Mouse (Mus musculus) hindbrain, postnatal 0 days (tissue): ENCODE measurements around the gene Sbf1. TPM values are rescaled to one million over a fixed set of nuclear protein-coding genes. Genes with fewer than 3 reads are reported as not detected.

Source experiments
- ATAC-seq: fragments of 200-750 bp; cut with Nextera tagmentation; 2 replicates; pipeline ENCODE4 v1.8.0; 2017; ENCODE audit warnings: mild to moderate bottlenecking, moderate TSS enrichment, moderate library complexity
- DNase-seq: peaks from one replicate; pipeline ENCODE4 v3.0.0-alpha.2; 2015; ENCODE audit warnings: low spot score
- H3K27ac ChIP-seq: fragments of 300-500 bp; sonication (generic); 2 replicates; pipeline ENCODE4 v1.5.1; 2014; ENCODE audit warnings: mild to moderate bottlenecking
- H3K27me3 ChIP-seq: fragments of 300-500 bp; sonication (generic); 2 replicates; pipeline ENCODE4 v1.6.1; 2014; ENCODE audit warnings: low read length, mixed read lengths; ENCODE audit not compliant: insufficient read depth
- H3K36me3 ChIP-seq: fragments of 300-500 bp; sonication (generic); 2 replicates; pipeline ENCODE4 v1.6.1; 2014; ENCODE audit warnings: low read length, mixed read lengths; ENCODE audit not compliant: insufficient read depth
- H3K4me1 ChIP-seq: fragments of 300-500 bp; sonication (generic); 2 replicates; pipeline ENCODE4 v1.6.1; 2014; ENCODE audit warnings: antibody characterized with exemption, low read length, mixed read lengths; ENCODE audit not compliant: insufficient read depth
- H3K4me2 ChIP-seq: fragments of 300-500 bp; sonication (generic); 2 replicates; pipeline ENCODE4 v1.6.1; 2014; ENCODE audit warnings: low read depth, mild to moderate bottlenecking, low read length, moderate library complexity, mixed read lengths
- H3K4me3 ChIP-seq: fragments of 300-500 bp; sonication (generic); 2 replicates; pipeline ENCODE4 v1.5.1; 2014; ENCODE audit warnings: low read length
- H3K9ac ChIP-seq: fragments of 300-500 bp; sonication (generic); replicated peaks from 2 replicates; pipeline ENCODE4 v1.6.1; 2014; ENCODE audit warnings: mild to moderate bottlenecking, low read length, moderate library complexity, mixed read lengths
- H3K9me3 ChIP-seq: fragments of 300-500 bp; sonication (generic); 2 replicates; pipeline ENCODE4 v1.6.1; 2016; ENCODE audit warnings: low read length, mixed read lengths
- CTCF ChIP-seq: IDR thresholded peaks from 2 replicates; pipeline ENCODE4 v1.5.1; 2016; ENCODE audit warnings: antibody characterized with exemption, control low read depth, low read depth
- whole genome bisulfite sequencing: fragments of 180-500 bp; shearing (Covaris S2); extraction: QIAGEN DNeasy Blood & Tissue Kit; methylation state at CpG from one replicate; pipeline ENCODE4 v1.1.7; 2014; 5-methylcytosine and 5-hydroxymethylcytosine counted together
- polyA plus RNA-seq: library from polyadenylated mRNA; unstranded; fragments of >200 nt; fragmentation: Nextera tagmentation; extraction: Ambion mirVana; gene quantifications from 2 replicates; pipeline ENCODE4 v1.2.1, GENCODE M21; 2015
- total RNA-seq: library from RNA; depleted of rRNA; stranded (reverse); fragments of >200 nt; gene quantifications from 2 replicates; pipeline ENCODE4 v1.2.3, GENCODE M21; 2014

Gene Sbf1
- total and polyA plus RNA-seq, 2 experiments from 2014 or later, result 69.5 to 324 TPM

- Histone ChIP-seq H3K36me3 (no peaks in the 10 kb centered on the region), H3K27me3 (no peaks in the 10 kb centered on the region), H3K27ac (no peak overlapping the region), H3K4me2 (no peak overlapping the region), H3K9ac (no peak overlapping the region), H3K9me3 (no peaks in the 10 kb centered on the region), H3K4me3 (no peak overlapping the region), H3K4me1 (no peaks in the 10 kb centered on the region)
- no peak for TF ChIP-seq CTCF
- WGBS, result 75% methylated on average over 3 of the region's 3 CpGs
- DNase-seq, result no peak
- ATAC-seq, result no peak
Observed at GRCm38 (mm10) chr15:89340136-89340535, 25.0 kb upstream of the Sbf1 start.

DNA sequence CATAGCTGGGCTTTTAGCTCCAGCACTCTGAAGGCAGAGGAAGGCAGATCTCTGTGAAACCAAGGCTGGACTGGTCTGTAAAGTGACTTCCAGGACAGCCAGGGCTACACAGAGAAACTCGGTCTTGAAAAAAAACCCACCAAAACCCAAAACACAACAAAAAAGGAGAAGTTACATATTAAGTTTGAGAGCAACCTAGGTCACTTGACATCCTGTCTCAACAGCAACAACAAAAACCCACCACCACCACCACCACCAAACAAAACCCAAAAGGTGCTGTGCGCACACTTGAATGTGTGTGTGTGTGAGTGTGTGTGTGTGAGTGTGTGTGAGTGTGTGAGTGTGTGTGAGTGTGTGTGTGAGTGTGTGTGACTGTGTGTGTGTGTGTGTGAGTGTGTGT is 24.6 kb upstream of the Sbf1 start:
- Histone ChIP-seq H3K9ac (no peak overlapping the region), H3K27ac (no peak overlapping the region), H3K4me2 (no peak overlapping the region), H3K36me3 (no peaks in the 10 kb centered on the region), H3K4me1 (no peaks in the 10 kb centered on the region), H3K9me3 (no peaks in the 10 kb centered on the region), H3K4me3 (no peak overlapping the region), H3K27me3 (no peaks in the 10 kb centered on the region)
- no peak for TF ChIP-seq CTCF
- DNase-seq, result no peak
- ATAC-seq, result no peak
- 81% methylated on average over 2 of the region's 2 CpGs for WGBS

DNA sequence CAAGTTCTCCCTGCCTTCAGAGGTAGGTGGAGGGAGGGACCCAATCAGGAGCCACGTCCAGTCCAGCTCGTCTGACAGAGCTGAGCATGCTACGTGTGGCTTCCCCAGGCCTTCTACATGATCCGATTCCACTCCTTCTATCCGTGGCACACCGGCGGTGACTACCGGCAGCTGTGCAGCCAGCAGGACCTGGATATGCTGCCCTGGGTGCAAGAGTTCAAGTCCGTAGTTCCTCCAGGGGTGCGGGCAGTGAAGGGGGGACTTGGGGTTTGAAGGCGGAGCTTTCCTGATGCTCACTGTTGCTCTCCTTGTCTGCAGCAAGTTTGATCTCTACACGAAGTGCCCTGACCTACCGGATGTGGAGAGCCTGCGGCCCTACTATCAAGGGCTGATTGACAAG is 21.3 kb upstream of the Sbf1 start:
- Histone ChIP-seq H3K4me1 (no peaks in the 10 kb centered on the region), H3K27ac (no peak overlapping the region), H3K27me3 (no peaks in the 10 kb centered on the region), H3K9ac (no peak overlapping the region), H3K9me3 (no peaks in the 10 kb centered on the region), H3K4me2 (no peak overlapping the region), H3K36me3 (no peaks in the 10 kb centered on the region), H3K4me3 (no peak overlapping the region)
- 86% methylated on average over 14 of the region's 14 CpGs for WGBS
- no peak for ATAC-seq
- no peak for TF ChIP-seq CTCF
- no peak for DNase-seq

- Histone ChIP-seq H3K36me3 (no peaks in the 10 kb centered on the region), H3K4me1 (no peaks in the 10 kb centered on the region), H3K27me3 (no peaks in the 10 kb centered on the region), H3K4me2 (no peak overlapping the region), H3K4me3 (no peak overlapping the region), H3K27ac (no peak overlapping the region), H3K9ac (no peak overlapping the region), H3K9me3 (no peaks in the 10 kb centered on the region)
- ATAC-seq (no peak), DNase-seq (no peak)
- 87% methylated on average over 17 of the region's 17 CpGs for WGBS
- TF ChIP-seq CTCF, result no peak
Observed at GRCm38 (mm10) chr15:89334774-89335537, 19.8 kb upstream of the Sbf1 start.

DNA sequence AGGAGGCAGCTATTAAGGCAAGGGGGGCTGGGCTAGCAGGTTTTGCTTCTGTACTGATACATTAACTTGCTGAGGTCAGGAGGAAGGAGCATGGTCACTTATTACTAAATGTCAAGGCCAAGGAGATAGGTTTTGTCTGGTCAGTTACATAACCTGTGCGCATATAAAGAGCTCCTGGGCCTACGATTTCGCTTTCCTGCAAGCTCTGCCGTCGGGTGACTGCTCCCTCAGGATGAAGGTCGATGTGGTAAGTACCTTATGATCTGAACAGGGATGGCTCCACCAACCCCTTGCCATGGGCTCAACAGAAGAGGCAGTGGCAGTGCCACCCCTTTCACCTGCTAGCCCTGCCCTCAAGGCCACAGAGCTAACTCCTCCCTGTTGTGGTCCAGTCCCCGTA is 19.2 kb upstream of the Sbf1 start, which contains the start of gene Miox:
TSS of gene Miox (plus strand) at position 128 of the 400 bp plus-strand sequence.
- no peak within 1 kb of the TSS for H3K4me2 ChIP-seq
- no peaks in the 10 kb centered on the region for H3K4me1 ChIP-seq
- no peaks in the 10 kb centered on the region for H3K27me3 ChIP-seq
- no peak for TF ChIP-seq CTCF
- H3K9me3 ChIP-seq, result no peaks in the 10 kb centered on the region
- DNase-seq (no peak), ATAC-seq (no peak)
- no peak within 1 kb of the TSS for H3K27ac ChIP-seq
- WGBS, result 86% methylated on average over 7 of the region's 7 CpGs
- H3K36me3 ChIP-seq, result no peaks in the 10 kb centered on the region
- no peak within 1 kb of the TSS for H3K4me3 ChIP-seq
- no peak within 1 kb of the TSS for H3K9ac ChIP-seq

GRCm38 (mm10) chr15:89326441-89326840 is 11.3 kb upstream of the Sbf1 start:
- H3K9me3 ChIP-seq, result no peaks in the 10 kb centered on the region
- peaks cover 6% of the 10 kb centered on the region; the same call in 1 of the 2 replicates for H3K4me1 ChIP-seq

DNA sequence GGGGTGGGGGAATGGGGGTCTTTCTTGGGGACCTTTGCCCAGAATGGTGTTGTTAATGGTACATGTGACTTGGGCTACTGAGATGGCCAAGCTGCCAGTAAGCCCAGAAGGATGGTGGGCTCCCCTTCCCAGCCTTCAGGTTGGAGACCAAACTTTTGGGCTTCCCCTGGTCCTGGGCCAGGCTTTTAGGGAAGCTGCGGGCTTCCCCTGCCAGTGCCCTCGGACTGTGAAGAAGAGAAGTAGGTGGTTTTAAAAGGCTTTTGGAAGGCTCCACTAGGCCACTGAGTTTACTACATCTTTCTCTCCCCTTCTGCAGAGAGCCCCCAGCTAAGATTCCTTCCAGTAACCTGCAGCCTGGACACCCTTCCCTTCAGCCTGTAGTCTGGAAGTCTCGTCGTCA is 8.5 kb upstream of the Sbf1 start:
- Histone ChIP-seq H3K4me3 (no peak overlapping the region), H3K27me3 (no peaks in the 10 kb centered on the region), H3K27ac (no peak overlapping the region), H3K36me3 (no peaks in the 10 kb centered on the region), H3K9me3 (no peaks in the 10 kb centered on the region), H3K4me1 (peaks cover 6% of the 10 kb centered on the region; the same call in 1 of the 2 replicates), H3K4me2 (no peak overlapping the region), H3K9ac (no peak overlapping the region)
- WGBS, result 89% methylated on average over 4 of the region's 4 CpGs
- TF ChIP-seq CTCF, result no peak
- ATAC-seq, result no peak
- no peak for DNase-seq

More at GRCm38 (mm10) chr15:89326441-89326840, 11.3 kb upstream of the Sbf1 start:
- H3K36me3 ChIP-seq, result no peaks in the 10 kb centered on the region
- H3K4me3 ChIP-seq, result no peak overlapping the region
- DNase-seq (no peak), ATAC-seq (no peak)
- H3K27ac ChIP-seq, result no peak overlapping the region
- 64% methylated on average over 5 of the region's 5 CpGs for WGBS
- H3K27me3 ChIP-seq, result no peaks in the 10 kb centered on the region
- no peak overlapping the region for H3K4me2 ChIP-seq
- no peak for TF ChIP-seq CTCF
- no peak overlapping the region for H3K9ac ChIP-seq
